Mouse (Mus musculus) heart, postnatal 4 days (tissue): Measurements from ENCODE around the gene Epop. TPM values are rescaled to one million over a fixed set of nuclear protein-coding genes. Genes with fewer than 3 reads are reported as not detected.

ENCODE experiments used
- DNase-seq: peaks from one replicate; pipeline ENCODE4 v3.0.0; 2021
- total RNA-seq, 2 experiments: library from RNA; stranded (reverse); gene quantifications; 2 replicates each; pipeline ENCODE4 v1.2.3; 2021

Gene Epop
- 1 to 10 TPM; 1.4 TPM for total RNA-seq

GRCm38 (mm10) chr11:97629576-97629975 is at the start of gene Epop:
TSS of gene Epop (minus strand) at chr11:97629702.
- DNase-seq: peak; percentile 90

- no peak for DNase-seq
Measured at GRCm38 (mm10) chr11:97678301-97678700, 48.8 kb upstream of the Epop start.

- no peak for DNase-seq
Measured at GRCm38 (mm10) chr11:97677842-97678241, 48.3 kb upstream of the Epop start.

- DNase-seq: no peak
Measured at GRCm38 (mm10) chr11:97677381-97677780, 47.9 kb upstream of the Epop start.

GRCm38 (mm10) chr11:97676050-97676754 is 46.7 kb upstream of the Epop start:
- DNase-seq: no peak

GRCm38 (mm10) chr11:97673148-97673547 is 43.6 kb upstream of the Epop start:
- DNase-seq: no peak

GRCm38 (mm10) chr11:97671177-97671527 is 41.6 kb upstream of the Epop start:
- no peak for DNase-seq

- DNase-seq: peak; percentile 55
Measured at GRCm38 (mm10) chr11:97670234-97671176, 41.0 kb upstream of the Epop start.

- DNase-seq: peak; percentile 91
Measured at GRCm38 (mm10) chr11:97669829-97670228, 40.3 kb upstream of the Epop start.

GRCm38 (mm10) chr11:97669268-97669667 is 39.8 kb upstream of the Epop start:
- no peak for DNase-seq

- DNase-seq: no peak
Measured at GRCm38 (mm10) chr11:97668160-97668559, 38.7 kb upstream of the Epop start.

GRCm38 (mm10) chr11:97666794-97667193 is 37.3 kb upstream of the Epop start:
- DNase-seq: peak; percentile 8

- DNase-seq: no peak
Measured at GRCm38 (mm10) chr11:97666221-97666620, 36.7 kb upstream of the Epop start.

GRCm38 (mm10) chr11:97665431-97665830 is 35.9 kb upstream of the Epop start:
- no peak for DNase-seq

GRCm38 (mm10) chr11:97664771-97665240 is 35.3 kb upstream of the Epop start:
- no peak for DNase-seq

- no peak for DNase-seq
Measured at GRCm38 (mm10) chr11:97664339-97664665, 34.8 kb upstream of the Epop start.

GRCm38 (mm10) chr11:97663528-97664338 is 34.2 kb upstream of the Epop start:
- peak; percentile 56 for DNase-seq

GRCm38 (mm10) chr11:97662893-97663527 is 33.5 kb upstream of the Epop start, which contains the start of gene Mllt6:
TSS of gene Mllt6 (plus strand) at chr11:97663414.
- peak; percentile 83 for DNase-seq

GRCm38 (mm10) chr11:97662207-97662892 is 32.8 kb upstream of the Epop start:
- no peak for DNase-seq

GRCm38 (mm10) chr11:97661648-97662133 is 32.2 kb upstream of the Epop start:
- peak; percentile 54 for DNase-seq
